Mouse (Mus musculus): ENCODE measurements around the gene Hist1h3g.
"Not testable (repeated sequence)": the region's sequence is repeated elsewhere in the genome, so short reads cannot be mapped to it uniquely, and the experiment has no call there.

The Hist1h3g gene

GRCm38 (mm10) chr13:23534368-23535131 is 672 bp upstream of the Hist1h3g start:
- no peak for DNase-seq (ENCODE audit: low read depth, low spot score)

GRCm38 (mm10) chr13:23536076-23536822 is 1.0 kb downstream of the Hist1h3g start:
- no peak for DNase-seq (ENCODE audit: low read depth, low spot score)

- DNase-seq (ENCODE audit: low read depth, low spot score), result no peak
Observed at GRCm38 (mm10) chr13:23537006-23537710, 1.9 kb downstream of the Hist1h3g start.

- DNase-seq (ENCODE audit: low read depth, low spot score), result no peak
Observed at GRCm38 (mm10) chr13:23538249-23538648, 3.0 kb downstream of the Hist1h3g start.

- DNase-seq (ENCODE audit: low read depth, low spot score), result not testable (repeated sequence)
Observed at GRCm38 (mm10) chr13:23539821-23540220, 4.6 kb downstream of the Hist1h3g start.

- no peak for DNase-seq (ENCODE audit: low read depth, low spot score)
Observed at GRCm38 (mm10) chr13:23541497-23541896, 6.3 kb downstream of the Hist1h3g start.

- not testable (repeated sequence) for DNase-seq (ENCODE audit: low read depth, low spot score)
Observed at GRCm38 (mm10) chr13:23542225-23542980, 7.2 kb downstream of the Hist1h3g start.

GRCm38 (mm10) chr13:23542999-23543607 is 7.9 kb downstream of the Hist1h3g start, which contains the start of gene Hist1h2bh:
Gene Hist1h2bh (minus strand): TSS chr13:23543392.
- DNase-seq (ENCODE audit: low read depth, low spot score), result not testable (repeated sequence)

- peak; percentile 95 for DNase-seq (ENCODE audit: low read depth, low spot score)
Observed at GRCm38 (mm10) chr13:23543965-23544786, 9.0 kb downstream of the Hist1h3g start, which contains the start of gene Hist1h3f. Gene Hist1h3f (plus strand): TSS chr13:23544052.

GRCm38 (mm10) chr13:23544787-23545120 is 9.5 kb downstream of the Hist1h3g start:
- not testable (repeated sequence) for DNase-seq (ENCODE audit: low read depth, low spot score)

- no peak for DNase-seq (ENCODE audit: low read depth, low spot score)
Observed at GRCm38 (mm10) chr13:23546694-23547093, 11.5 kb downstream of the Hist1h3g start.

- no peak for DNase-seq (ENCODE audit: low read depth, low spot score)
Observed at GRCm38 (mm10) chr13:23550761-23551145, 15.5 kb downstream of the Hist1h3g start.

- DNase-seq (ENCODE audit: low read depth, low spot score), result peak; percentile 91
Observed at GRCm38 (mm10) chr13:23551146-23551834, 16.1 kb downstream of the Hist1h3g start, which contains the start of gene Hist1h4f. Gene Hist1h4f (minus strand): TSS chr13:23551648.

- DNase-seq (ENCODE audit: low read depth, low spot score), result no peak
Observed at GRCm38 (mm10) chr13:23551931-23552914, 17.0 kb downstream of the Hist1h3g start.

- DNase-seq (ENCODE audit: low read depth, low spot score), result no peak
Observed at GRCm38 (mm10) chr13:23552962-23553361, 17.7 kb downstream of the Hist1h3g start, which contains the start of gene Hist1h1d. Gene Hist1h1d (plus strand): TSS chr13:23553262.

GRCm38 (mm10) chr13:23554393-23554792 is 19.2 kb downstream of the Hist1h3g start:
- DNase-seq (ENCODE audit: low read depth, low spot score), result no peak

GRCm38 (mm10) chr13:23554925-23555838 is 20.0 kb downstream of the Hist1h3g start:
- no peak for DNase-seq (ENCODE audit: low read depth, low spot score)

All from brain, embryonic 18.5 days (tissue).